Mouse (Mus musculus) lung, adult 18-20 months (tissue): ENCODE results near the gene Adcy10.
A peak's percentile ranks its signal among the peaks of the same experiment; 100 is the strongest.

Experiments used
- DNase-seq, 2 experiments: peaks; one replicate each; pipeline ENCODE4 v3.0.0; 2022; ENCODE audit warnings: mixed read lengths in 2 of 2

Gene Adcy10

DNA sequence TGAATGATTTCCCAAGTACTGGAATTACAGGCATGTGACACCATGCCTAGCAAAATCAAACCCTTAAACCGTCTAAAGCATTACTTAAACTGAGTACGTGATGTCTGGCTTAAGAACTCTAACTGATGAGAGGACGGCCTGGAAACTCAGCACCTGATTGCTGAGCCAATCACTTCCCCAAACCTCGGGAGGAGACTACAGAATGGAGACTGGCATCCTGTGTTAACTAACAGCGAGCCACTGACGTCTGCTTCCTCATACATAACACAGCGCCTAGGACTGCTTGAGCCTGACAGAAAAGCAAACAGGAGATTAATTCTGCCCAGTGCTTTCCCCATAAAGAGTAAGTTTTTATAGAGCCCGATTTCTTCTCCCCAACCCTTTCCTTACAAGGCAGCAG, 119.2 kb downstream of the Adcy10 start:
- DNase-seq: no peak

DNA sequence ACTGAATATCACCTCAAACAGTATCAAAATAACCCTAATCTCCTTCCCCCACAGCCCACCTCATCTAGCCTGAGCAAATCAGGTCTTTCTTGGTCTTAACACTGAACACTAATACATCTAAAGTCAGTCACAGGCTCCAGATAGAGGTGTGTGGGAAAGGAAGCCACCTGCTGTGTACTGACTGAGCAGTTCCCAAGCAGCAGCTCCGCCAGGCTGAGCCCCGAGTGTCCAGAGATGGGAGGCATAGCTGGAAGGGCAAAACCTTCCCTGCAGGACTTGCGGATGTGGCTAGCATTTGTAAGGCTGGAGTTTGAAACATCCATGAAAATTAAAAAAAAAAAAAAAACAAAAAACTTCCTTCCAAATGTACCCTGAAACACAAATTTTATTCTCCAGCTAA, 120.1 kb downstream of the Adcy10 start:
- DNase-seq: no peak

DNA sequence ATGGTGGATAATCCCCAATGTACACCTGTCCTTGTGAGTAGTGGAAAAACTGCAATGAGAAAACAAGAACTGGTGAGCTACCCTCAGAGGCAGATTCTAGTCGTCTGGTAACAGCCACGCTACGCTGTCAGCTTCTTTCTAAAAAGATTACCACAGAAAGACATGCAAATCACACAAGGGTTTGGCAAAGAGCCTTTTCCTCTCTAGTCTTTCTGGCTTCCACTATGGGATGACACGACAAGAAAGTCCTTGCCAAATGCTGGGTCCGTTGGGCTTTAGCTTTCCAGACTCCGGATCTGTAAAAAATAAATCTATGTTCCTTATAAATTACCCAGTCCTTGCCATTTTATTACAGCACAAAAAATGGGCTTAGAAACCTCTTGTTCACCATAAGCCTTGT, 120.8 kb downstream of the Adcy10 start:
- no peak for DNase-seq

DNA sequence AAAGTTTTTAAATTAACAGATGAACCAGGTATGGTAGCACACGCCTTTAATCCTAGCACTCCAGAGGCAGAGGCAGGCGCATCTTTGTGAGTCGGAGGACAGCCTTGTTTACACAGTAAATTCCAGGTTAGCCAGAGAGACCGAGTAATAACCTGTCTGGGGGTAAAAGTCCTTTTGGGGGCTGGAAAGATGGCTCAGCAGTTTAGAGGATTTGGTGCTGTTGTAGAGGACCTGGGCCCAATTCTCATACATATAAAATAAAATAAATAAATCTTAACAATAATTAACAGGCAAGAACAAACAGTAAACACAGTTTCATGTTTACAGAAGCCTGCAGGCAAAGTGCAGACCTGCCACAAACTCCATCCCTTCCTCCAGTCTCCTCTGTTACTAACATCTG, 123.9 kb downstream of the Adcy10 start:
- no peak for DNase-seq

DNA sequence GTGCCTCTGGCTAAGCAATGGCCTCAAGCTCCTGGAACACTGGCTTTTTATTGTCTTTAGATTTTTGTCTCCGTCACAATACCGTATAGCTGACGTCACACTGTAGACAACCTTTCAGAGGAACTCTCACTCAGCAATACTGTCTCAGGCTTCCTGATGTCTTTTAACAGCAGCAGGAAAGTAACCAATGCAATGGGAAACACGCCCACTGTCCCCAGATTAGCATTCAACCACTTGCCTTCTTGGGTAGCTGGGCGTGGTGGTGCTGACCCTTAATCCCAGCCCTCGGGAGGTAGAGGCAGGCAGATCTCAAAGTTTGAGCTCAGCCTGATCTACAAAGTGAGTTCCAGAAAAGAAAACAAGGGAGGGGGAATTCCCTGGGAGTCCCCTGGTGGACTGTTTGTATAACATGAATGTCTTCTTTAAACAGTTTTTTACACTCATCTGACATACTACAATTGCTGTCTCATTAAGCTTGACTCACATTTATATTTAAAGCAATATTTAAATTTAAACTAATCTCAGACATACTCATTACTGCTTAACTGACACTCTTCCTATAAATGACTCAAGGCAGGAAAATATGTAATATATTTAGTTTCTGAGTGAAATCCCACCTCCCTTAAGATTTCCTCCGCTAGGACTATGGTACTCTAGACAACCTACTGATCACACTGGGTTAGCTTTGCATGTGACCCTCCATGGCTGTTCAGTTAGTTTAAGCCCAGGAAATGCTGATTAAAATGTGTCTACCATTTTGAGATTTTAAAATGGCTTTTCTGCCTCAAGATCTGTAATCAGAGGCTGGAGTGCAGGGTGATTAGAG, 124.7 kb downstream of the Adcy10 start:
- DNase-seq: no peak

DNA sequence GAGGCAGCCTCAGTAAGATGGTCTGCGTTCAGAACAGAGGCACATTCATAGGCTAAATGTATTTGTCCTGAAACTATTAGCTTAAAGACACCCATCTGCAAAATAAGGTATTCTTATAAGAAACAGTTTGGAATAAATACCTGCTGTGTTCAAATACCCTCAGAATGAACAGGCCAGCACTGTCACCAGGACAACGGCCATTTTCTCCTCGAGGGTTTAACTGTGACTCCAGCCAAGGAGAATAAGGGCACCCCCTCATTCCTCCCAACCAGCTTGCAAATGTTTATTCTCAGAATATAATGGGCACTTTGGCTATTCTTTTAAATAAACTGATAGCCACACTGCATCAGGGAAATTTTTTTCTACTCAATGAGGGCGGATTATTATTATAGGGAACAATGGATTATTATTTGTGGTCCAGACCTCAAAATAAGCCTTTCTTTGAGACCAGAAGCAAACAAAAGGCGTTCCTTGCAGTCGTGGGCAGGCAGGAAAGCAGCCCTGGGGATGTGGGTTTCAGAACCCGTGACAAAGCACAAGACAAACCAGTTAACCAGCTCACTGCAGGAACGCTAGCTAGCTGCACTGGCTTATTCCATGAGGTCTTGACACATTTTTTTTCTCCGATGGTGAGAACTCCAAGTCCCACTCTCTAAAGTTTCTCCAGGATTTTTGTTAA, 125.5 kb downstream of the Adcy10 start:
- DNase-seq: no peak

DNA sequence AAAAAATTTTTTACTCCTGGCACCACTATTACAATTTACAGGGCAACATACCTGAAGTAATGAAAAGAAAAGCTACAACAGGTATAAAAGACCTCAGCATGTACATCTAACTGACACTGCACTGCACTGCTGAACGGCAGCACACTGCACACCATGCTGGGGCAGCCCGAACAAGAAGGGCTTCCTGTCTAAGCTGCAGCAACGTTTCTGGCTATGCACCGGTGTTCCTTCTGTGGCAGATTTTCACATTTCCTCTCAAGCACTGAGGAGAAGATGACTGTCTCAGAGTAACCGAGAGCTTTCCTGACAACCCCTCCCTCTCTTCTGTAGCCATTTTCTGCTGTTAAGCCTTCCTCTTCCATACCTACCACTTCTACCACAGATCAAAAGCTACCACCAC, 127.7 kb downstream of the Adcy10 start:
- no peak for DNase-seq

DNA sequence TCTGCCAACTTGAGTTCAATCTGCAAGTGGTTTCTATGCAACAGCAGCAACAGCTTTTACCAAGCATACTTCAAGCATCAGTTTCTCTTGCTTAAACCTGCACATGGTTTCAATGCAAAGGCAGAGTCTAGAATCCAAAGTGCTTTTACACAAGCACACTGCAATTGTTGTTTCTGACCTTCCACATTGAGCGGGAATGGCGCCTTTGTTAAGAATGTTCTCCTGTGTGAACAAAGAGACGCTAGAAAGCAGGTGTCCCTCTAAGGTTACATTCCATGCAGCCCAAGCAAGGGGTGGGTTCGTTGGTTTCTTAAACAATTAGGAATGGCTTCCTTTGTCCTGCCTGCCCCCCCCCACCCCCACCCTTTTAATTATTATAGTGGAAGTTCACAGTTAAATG, 128.9 kb downstream of the Adcy10 start:
- no peak for DNase-seq

DNA sequence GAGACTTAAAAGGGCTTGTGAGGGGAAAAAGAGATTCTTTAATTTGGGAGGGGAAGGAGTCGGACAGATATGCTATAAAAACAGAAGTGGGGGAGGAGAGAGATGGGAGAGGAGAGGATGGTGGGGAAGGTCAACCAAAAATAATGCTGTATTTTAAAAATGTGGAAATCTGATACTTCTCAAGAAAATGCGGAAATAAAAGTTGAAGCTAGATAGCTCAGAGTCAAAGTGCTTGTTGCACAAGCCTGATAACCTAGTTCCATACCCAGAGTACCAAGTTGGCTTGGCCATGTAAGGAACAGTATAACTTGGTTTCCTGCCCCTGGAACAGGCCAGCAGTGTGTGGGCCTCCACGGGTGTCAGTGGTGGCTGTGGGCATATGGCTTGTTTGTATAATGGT, 129.8 kb downstream of the Adcy10 start:
- DNase-seq: no peak

DNA sequence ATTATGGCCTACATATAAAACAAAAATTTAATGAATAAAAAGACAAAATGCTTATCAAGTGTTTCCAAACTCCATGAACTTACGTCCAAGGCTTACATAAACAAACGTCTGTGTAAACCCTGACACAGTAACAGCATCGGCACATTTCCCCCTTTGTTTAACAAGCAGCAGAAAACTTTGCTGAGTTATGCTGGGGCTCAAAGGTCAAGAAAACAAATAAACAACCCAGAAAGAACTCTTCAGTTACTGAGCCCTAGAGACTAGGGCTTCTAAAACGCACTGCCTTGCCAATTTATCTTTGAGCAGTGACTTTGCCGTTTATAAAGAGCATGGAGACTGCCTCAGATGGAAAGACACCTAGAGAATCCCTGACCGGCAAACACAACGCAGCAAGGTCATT, 131.7 kb downstream of the Adcy10 start:
- no peak for DNase-seq

DNA sequence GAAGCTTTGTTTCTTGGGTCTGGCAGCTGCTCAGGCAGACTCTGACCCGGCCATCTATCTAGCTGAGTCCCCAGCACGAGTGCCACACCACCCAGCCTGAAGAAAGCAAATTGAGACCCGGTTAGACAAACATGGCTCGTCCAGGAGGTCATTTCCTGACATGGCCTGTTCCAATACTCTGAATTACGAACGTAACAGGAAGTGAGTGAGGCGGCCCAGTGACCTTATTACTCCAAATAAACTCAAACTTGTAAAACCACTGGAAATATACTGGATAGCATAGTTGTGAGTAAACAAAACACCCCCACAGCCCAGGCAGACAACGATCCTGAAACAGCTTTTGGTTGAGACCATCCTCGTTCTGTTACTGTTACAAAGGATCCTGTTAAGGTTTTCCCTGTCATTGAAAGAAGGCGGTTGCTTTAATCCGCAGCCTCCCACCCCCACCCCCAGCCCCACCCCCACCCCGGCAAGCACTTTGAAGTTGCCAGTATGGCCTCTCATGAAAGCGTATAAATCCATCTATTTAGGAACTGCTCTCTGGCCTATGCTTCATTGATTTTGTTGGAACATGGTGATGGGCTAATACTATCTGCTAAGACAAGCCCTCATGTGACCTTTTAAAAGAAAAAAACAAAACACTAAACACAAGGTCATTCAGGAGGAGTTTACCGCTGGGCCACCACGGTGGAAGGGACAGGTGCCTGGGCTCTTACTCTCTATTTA, 132.3 kb downstream of the Adcy10 start:
- DNase-seq: peak; percentile 35 to 64

DNA sequence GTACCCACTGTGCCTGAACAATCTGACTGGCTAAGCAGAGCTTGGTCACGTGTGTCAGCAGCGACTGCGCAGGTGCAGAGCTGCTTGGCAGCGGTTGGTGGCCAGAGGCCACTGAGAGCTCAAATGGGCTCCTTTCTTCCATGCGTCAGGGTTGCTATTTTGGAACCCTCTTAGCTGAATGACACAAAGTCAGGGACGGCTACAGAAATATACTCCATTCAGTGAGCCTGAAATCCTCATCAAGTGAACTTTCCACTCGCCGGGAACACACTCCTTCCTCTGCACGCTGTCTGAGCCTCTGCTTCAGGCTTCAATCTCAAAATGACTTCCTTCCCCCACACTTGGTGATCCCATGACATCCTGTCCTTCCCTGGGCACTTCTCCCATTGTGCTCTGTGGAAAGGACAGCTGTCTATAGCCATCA, 133.2 kb downstream of the Adcy10 start:
- DNase-seq: peak in 1 of 2 experiments; percentile 54

DNA sequence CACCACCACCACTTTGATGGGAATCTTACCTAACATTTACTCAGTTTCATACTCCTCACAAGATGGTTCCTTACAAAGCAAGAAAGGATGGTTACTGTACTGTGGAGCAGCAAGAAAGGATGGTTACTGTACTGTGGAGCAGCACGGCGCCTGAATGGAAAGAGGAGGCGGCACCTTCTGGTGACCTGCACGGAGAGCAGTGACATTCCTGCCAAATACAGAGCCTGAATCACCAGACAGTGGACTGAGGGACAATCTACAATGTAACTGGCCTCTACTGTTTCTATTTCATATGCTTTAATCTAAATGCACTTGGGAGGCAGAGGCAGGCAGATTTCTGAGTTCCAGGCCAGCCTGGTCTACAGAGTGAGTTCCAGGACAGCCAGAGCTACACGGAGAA, 140.1 kb downstream of the Adcy10 start:
- DNase-seq: no peak

DNA sequence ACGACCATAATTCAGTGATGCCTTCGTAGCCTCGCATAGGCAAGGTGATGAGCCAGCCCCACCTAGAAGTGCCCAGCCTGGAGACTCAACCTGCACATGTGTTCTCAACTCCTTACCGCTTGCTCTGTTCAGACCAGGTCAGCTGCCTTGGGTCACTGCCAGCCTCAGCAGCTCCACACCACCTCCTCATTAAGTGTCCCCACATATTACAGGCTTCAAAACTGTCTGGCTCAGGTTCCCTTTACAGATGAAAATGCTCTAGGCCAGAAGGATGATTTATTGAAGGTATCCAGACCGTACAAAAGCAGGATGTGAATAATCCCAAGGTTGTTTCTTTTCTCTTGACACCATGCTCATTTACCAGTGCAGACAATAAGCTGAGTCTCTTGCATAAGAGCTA, 140.9 kb downstream of the Adcy10 start:
- DNase-seq: no peak
